Mouse (Mus musculus) neural tube, embryonic 15.5 days (tissue): ENCODE measurements around the gene Ldlr. TPM values are rescaled to one million over a fixed set of nuclear protein-coding genes. Genes with fewer than 3 reads are reported as not detected.

ENCODE experiments used
- ATAC-seq: fragments of 200-750 bp; cut with Nextera tagmentation; 2 replicates; pipeline ENCODE4 v1.8.0; 2017; ENCODE audit warnings: mild to moderate bottlenecking, moderate TSS enrichment, moderate library complexity; ENCODE audit not compliant: low FRiP score
- H3K27ac ChIP-seq: fragments of 300-500 bp; sonication (generic); replicated peaks from 2 replicates; pipeline ENCODE4 v1.5.1; 2015; ENCODE audit warnings: mild to moderate bottlenecking, inconsistent platforms
- H3K27me3 ChIP-seq: fragments of 300-500 bp; sonication (generic); replicated peaks from 2 replicates; pipeline ENCODE4 v1.6.1; 2015; ENCODE audit warnings: inconsistent platforms
- H3K36me3 ChIP-seq: fragments of 300-500 bp; sonication (generic); 2 replicates; pipeline ENCODE4 v1.6.1; 2015; ENCODE audit warnings: inconsistent platforms
- H3K4me1 ChIP-seq: fragments of 300-500 bp; sonication (generic); 2 replicates; pipeline ENCODE4 v1.6.1; 2015; ENCODE audit warnings: inconsistent platforms
- H3K4me2 ChIP-seq: fragments of 300-500 bp; sonication (generic); 2 replicates; pipeline ENCODE4 v1.6.1; 2015; ENCODE audit warnings: inconsistent platforms, mild to moderate bottlenecking, moderate library complexity
- H3K4me3 ChIP-seq: fragments of 300-500 bp; sonication (generic); replicated peaks from 2 replicates; pipeline ENCODE4 v1.5.1; 2015; ENCODE audit warnings: mild to moderate bottlenecking, inconsistent platforms
- H3K9ac ChIP-seq: fragments of 300-500 bp; sonication (generic); replicated peaks from 2 replicates; pipeline ENCODE4 v1.6.1; 2015; ENCODE audit warnings: mild to moderate bottlenecking, inconsistent platforms
- H3K9me3 ChIP-seq: fragments of 300-500 bp; sonication (generic); replicated peaks from 2 replicates; pipeline ENCODE4 v1.6.1; 2016; ENCODE audit warnings: inconsistent platforms
- WGBS: fragments of 180-500 bp; shearing (Covaris S2); methylation state at CpG from one replicate; pipeline ENCODE4 v1.1.7; 2015; ENCODE audit warnings: mixed read lengths; 5-methylcytosine and 5-hydroxymethylcytosine counted together
- polyA plus RNA-seq: library from polyadenylated mRNA; unstranded; fragments of >200 nt; fragmentation: Nextera tagmentation; extraction: Ambion mirVana; gene quantifications from 2 replicates; pipeline ENCODE4 v1.2.1, GENCODE M21; 2015

Ldlr gene
- polyA plus RNA-seq, 1 experiment from 2014 or later, result 15.3 TPM

DNA sequence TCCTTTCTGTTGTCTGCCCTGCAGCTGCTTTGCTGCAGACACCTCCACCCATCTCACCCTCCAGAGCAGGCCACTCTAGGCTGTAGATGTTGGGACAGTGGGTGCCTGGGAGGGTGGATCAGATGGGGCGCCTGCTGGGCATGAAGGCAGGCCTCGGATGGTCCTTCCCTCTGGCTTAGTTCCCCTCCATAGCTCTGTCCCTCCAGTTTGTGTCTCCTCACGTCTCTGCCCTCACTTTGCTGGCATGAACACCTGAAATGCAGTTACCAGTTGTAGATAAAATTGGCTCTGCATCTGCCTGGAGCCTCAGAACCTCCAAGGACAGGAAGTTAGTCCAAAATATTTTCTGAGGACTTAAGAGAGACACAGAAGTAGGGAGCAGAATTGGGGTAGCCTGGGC lies 73.6 kb downstream of the Ldlr start:
- ATAC-seq, result no peak
- H3K27me3 ChIP-seq, result 0 out of 2 replicates have a peak, but pooled peaks cover 5% of the 10 kb centered on the region
- WGBS, result 81% methylated on average over 3 of the region's 3 CpGs
- H3K4me2 ChIP-seq, result peak overlapping the region; percentile 93
- H3K27ac ChIP-seq, result no peak overlapping the region
- H3K4me3 ChIP-seq, result no peak overlapping the region
- H3K9me3 ChIP-seq, result no peaks in the 10 kb centered on the region
- H3K9ac ChIP-seq, result no peak overlapping the region
- no peaks in the 10 kb centered on the region for H3K36me3 ChIP-seq
- peaks cover 29% of the 10 kb centered on the region for H3K4me1 ChIP-seq

DNA sequence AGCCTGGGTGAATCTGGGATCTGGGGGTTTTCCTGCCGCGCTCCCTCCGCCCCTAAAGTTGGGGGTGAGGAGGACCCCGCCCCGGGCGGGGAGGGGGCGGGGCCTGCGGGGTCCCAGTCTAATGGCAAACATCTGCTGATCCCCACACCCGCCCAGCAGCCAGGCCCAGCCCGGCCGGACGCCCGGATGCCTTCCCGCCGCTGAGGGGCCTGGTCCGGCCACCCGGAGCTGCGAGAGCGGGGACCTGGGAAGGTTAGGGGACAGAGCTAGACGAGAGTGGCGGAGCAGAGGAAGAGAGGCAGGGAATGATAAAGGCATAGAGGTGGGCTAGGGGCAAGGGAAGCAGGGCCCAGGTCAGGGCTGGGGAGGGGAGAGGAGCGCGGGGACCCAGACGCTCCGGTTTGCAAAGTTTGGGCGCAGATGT lies 74.7 kb downstream of the Ldlr start:
- peak overlapping the region; percentile 77 for H3K27ac ChIP-seq
- no peaks in the 10 kb centered on the region for H3K9me3 ChIP-seq
- H3K4me1 ChIP-seq, result peaks cover 22% of the 10 kb centered on the region
- peak; percentile 22; the same call in 1 of the 2 replicates for ATAC-seq
- H3K9ac ChIP-seq, result peak overlapping the region; percentile 62
- H3K4me2 ChIP-seq, result peak overlapping the region; percentile 93
- under 1% methylated on average over 25 of the region's 26 CpGs for WGBS
- 0 out of 2 replicates have a peak, but pooled peaks cover 5% of the 10 kb centered on the region for H3K27me3 ChIP-seq
- peak overlapping the region; percentile 72 for H3K4me3 ChIP-seq
- H3K36me3 ChIP-seq, result no peaks in the 10 kb centered on the region

DNA sequence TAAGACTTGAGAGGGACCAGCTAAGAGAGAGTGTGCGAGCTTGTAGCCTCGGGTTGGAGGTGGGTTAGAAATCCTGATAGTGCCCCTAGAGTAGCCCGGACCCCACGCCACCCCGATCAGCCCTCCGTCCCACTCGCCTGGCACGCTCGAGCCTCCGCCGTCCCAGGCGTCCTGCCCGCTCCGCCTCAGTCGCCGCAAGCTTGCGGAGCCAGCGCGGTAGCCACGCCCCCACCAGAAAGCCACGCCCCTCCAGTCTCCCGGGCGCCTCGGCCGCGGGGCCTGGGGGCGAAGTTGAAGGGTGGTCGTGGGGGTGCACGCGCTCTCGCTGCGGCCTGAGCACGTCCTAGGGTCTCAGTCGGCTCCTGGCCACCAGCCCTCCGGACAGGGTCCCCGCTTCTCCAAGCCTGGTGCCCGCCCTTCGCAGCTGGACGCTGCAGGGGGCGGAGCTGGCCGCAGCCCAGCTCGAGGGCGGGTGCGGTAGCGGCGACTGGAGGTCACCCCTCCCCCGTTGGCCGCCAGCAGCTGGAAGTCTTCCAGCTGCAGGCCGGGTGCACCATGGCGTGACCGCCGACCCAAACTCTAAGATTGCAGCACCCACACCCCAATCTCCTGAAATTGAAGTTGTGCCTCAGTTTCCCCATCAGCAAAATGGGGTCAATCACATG lies 75.2 kb downstream of the Ldlr start, which contains the start of gene Kank2:
Gene Kank2 (minus strand): TSS at position 400 of the 665 bp plus-strand sequence.
- H3K27me3 ChIP-seq, result 0 out of 2 replicates have a peak, but pooled peaks cover 5% of the 10 kb centered on the region
- peak; percentile 75 for ATAC-seq
- H3K9ac ChIP-seq, result peak within 1 kb of the TSS; percentile 62
- H3K27ac ChIP-seq, result peak within 1 kb of the TSS; percentile 77
- under 1% methylated on average over 47 of the region's 52 CpGs for WGBS
- no peaks in the 10 kb centered on the region for H3K36me3 ChIP-seq
- peaks cover 18% of the 10 kb centered on the region for H3K4me1 ChIP-seq
- H3K4me2 ChIP-seq, result peak within 1 kb of the TSS; percentile 93
- peak within 1 kb of the TSS; percentile 72 for H3K4me3 ChIP-seq
- no peaks in the 10 kb centered on the region for H3K9me3 ChIP-seq

DNA sequence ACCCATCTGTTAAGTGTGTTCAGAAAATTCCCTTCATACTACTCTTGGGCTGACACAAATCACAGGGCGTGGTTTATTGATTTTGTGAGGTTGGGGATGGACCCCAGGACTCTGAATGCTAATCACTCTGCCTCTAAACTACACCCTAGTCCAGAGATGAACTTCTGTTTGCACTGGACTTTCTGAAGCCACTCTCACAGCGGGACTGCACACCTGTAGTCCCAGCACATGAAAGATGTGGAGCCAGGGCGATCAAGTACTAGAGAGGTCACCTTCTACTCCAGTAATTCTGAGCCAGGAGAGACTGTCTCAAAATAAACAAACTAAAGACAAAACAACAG lies 75.7 kb downstream of the Ldlr start:
- no peak for ATAC-seq
- peak overlapping the region; percentile 72 for H3K4me3 ChIP-seq
- H3K9ac ChIP-seq, result no peak overlapping the region
- 0 out of 2 replicates have a peak, but pooled peaks cover 5% of the 10 kb centered on the region for H3K27me3 ChIP-seq
- no peak overlapping the region for H3K27ac ChIP-seq
- H3K4me1 ChIP-seq, result peaks cover 19% of the 10 kb centered on the region
- H3K9me3 ChIP-seq, result no peaks in the 10 kb centered on the region
- H3K36me3 ChIP-seq, result no peaks in the 10 kb centered on the region
- WGBS, result 54% methylated on average over 3 of the region's 3 CpGs
- H3K4me2 ChIP-seq, result peak overlapping the region; percentile 93

Other genes starting within 250 kb of the Ldlr start
- gene Tmed1, start 213.2 kb upstream of the Ldlr start, polyA plus RNA-seq, result 53.4 and 61.3 TPM in 2 replicates
- 2.3 and 3.9 TPM in 2 replicates for gene AB124611, start 197.3 kb upstream of the Ldlr start, polyA plus RNA-seq
- gene Carm1, start 176.6 kb upstream of the Ldlr start, polyA plus RNA-seq, result 33.7 and 36.1 TPM in 2 replicates
- gene Timm29, start 130.8 kb upstream of the Ldlr start, polyA plus RNA-seq, result 51.1 and 54.4 TPM in 2 replicates
- 24.5 and 27.0 TPM in 2 replicates for gene Yipf2, start 130.7 kb upstream of the Ldlr start, polyA plus RNA-seq
- 110 and 111 TPM in 2 replicates for gene Smarca4, start 107.3 kb upstream of the Ldlr start, polyA plus RNA-seq
- 17.2 and 39.7 TPM in 2 replicates for gene Spc24, start 36.8 kb downstream of the Ldlr start, polyA plus RNA-seq
- gene Kank2, start 75.3 kb downstream of the Ldlr start, polyA plus RNA-seq, result 4.9 and 7.4 TPM in 2 replicates
- gene Angptl8, start 112.0 kb downstream of the Ldlr start, polyA plus RNA-seq, result 0.42 and 1.1 TPM in 2 replicates
- 14.0 and 22.5 TPM in 2 replicates for gene Dock6, start 129.2 kb downstream of the Ldlr start, polyA plus RNA-seq
- 23.6 and 24.7 TPM in 2 replicates for gene Rab3d, start 194.7 kb downstream of the Ldlr start, polyA plus RNA-seq
- gene Ccdc159, start 204.0 kb downstream of the Ldlr start, polyA plus RNA-seq, result 8.9 and 10.0 TPM in 2 replicates
- 52.8 and 54.6 TPM in 2 replicates for gene Tmem205, start 204.1 kb downstream of the Ldlr start, polyA plus RNA-seq
- 86.4 and 100 TPM in 2 replicates for gene Plppr2, start 213.6 kb downstream of the Ldlr start, polyA plus RNA-seq
- 9.5 and 10.8 TPM in 2 replicates for gene Swsap1, start 232.3 kb downstream of the Ldlr start, polyA plus RNA-seq
- 1.0 and 2.2 TPM in 2 replicates for gene Epor, start 240.0 kb downstream of the Ldlr start, polyA plus RNA-seq